Mouse (Mus musculus): ENCODE measurements around the gene Ykt6. TPM values are rescaled to one million over a fixed set of nuclear protein-coding genes. Genes with fewer than 3 reads are reported as not detected.

The Ykt6 gene
- polyA plus RNA-seq, 1 experiment from 2014 or later = 19.7 TPM

DNA sequence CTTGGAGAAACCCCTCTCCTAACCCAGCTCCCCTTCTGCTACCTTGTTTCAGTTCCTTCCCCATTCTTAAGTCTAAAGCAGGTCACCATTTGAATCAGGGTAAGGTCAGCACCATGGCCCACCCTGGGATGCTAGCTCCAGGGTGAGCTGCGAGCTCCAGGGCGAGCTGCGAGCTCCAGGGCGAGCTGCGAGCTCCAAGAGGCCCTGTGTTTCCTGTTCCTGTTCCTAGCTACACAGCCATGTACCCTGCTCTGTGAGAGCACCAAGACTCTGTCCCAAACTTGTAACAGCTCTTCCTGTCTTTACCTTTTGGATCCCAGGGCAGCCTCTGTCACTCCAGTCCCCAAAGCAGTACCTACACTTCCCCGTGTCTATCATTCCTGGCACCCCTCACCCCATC lies 18.6 kb downstream of the Ykt6 start:
- H3K4me1 ChIP-seq (replicated peaks) = no peaks in the 10 kb centered on the region; the same call in 1 of the 2 replicates
- no peak overlapping the region for H3K4me2 ChIP-seq
- no peak overlapping the region for H3K9ac ChIP-seq
- no peak overlapping the region for H3K4me3 ChIP-seq (replicated peaks)
- WGBS (ENCODE audit: insufficient replicate concordance) = 32% methylated on average over 6 of the region's 6 CpGs
- H3K27me3 ChIP-seq = no peaks in the 10 kb centered on the region
- H3K9me3 ChIP-seq (replicated peaks) = no peaks in the 10 kb centered on the region
- ATAC-seq (ENCODE audit: insufficient read depth) = no peak
- no peak overlapping the region for H3K27ac ChIP-seq (replicated peaks)
- H3K36me3 ChIP-seq (replicated peaks) = peaks cover 8% of the 10 kb centered on the region; the same call in 1 of the 2 replicates

DNA sequence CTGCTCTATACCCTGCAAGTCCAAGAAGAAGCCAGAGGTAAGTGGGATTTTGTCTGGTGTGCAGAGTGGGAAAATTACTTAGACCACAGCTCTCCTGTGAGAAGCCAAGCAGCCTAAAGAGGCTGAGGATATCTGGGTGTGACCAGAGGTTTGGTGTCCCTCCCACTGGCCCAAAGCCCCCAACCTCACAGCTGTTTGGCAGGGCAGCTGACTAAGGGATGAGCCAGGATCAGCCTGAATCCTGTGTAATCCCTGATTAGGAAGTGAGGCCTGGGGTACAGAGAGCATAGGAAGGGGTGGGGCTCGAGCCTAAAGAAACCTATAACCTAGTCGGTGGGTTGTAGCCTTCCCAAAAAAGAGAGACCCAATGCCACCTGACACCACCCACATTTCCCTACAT lies 19.6 kb downstream of the Ykt6 start:
- no peaks in the 10 kb centered on the region; the same call in 1 of the 2 replicates for H3K4me1 ChIP-seq (replicated peaks)
- ATAC-seq (ENCODE audit: insufficient read depth) = no peak
- H3K9ac ChIP-seq = no peak overlapping the region
- WGBS (ENCODE audit: insufficient replicate concordance) = 50% methylated on average over 2 of the region's 2 CpGs
- no peak overlapping the region for H3K4me2 ChIP-seq
- H3K36me3 ChIP-seq (replicated peaks) = no peaks in the 10 kb centered on the region
- H3K4me3 ChIP-seq (replicated peaks) = no peak overlapping the region
- H3K27me3 ChIP-seq = no peaks in the 10 kb centered on the region
- H3K9me3 ChIP-seq (replicated peaks) = no peaks in the 10 kb centered on the region
- H3K27ac ChIP-seq (replicated peaks) = no peak overlapping the region

DNA sequence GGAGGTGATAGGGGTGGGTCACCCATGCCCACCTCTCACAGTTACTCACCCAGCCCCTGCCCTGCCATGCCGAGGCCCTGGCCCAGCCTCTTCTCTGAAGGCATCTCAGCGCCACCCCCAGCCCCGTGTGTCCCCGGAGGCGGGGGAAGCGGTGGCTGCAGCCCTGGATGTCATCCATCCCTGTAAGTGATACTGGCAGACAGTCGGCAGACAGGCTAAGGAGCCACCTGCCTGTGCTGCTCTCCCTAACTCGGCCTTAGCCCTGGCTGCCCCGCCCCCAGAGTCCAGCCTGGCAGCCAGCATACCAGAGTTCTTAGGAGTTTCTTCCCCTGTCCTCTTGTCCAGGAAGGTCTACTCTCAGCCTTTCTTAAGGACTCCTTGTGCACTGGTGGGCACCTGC lies 20.6 kb downstream of the Ykt6 start:
- Histone ChIP-seq H3K4me2 (no peak overlapping the region), H3K27me3 (no peaks in the 10 kb centered on the region), H3K9me3 (replicated peaks) (no peaks in the 10 kb centered on the region), H3K4me3 (replicated peaks) (no peak overlapping the region), H3K27ac (replicated peaks) (no peak overlapping the region), H3K4me1 (replicated peaks) (no peaks in the 10 kb centered on the region; the same call in 1 of the 2 replicates), H3K36me3 (replicated peaks) (no peaks in the 10 kb centered on the region), H3K9ac (no peak overlapping the region)
- ATAC-seq (ENCODE audit: insufficient read depth) = no peak
- WGBS (ENCODE audit: insufficient replicate concordance) = 38% methylated on average over 9 of the region's 9 CpGs

DNA sequence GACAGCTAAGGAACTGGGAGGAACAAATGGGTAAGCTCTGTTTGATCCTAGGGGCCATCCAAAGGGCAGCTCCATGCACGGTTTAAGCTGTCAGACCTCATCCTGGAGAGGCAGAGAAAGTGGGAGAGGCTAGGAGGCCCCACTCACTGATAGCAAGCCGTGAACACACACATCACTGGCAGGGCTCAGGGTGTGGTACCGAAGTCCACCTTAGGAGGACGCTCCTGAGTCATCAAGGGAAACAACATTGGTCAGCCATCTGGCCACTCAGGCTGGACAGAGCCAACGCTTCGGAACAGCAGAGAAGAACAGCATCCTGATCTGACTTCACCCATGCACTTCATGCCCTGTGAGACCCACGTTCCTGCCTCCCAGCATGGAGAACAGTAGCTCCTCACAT lies 23.6 kb downstream of the Ykt6 start:
- H3K36me3 ChIP-seq (replicated peaks) = no peaks in the 10 kb centered on the region

DNA sequence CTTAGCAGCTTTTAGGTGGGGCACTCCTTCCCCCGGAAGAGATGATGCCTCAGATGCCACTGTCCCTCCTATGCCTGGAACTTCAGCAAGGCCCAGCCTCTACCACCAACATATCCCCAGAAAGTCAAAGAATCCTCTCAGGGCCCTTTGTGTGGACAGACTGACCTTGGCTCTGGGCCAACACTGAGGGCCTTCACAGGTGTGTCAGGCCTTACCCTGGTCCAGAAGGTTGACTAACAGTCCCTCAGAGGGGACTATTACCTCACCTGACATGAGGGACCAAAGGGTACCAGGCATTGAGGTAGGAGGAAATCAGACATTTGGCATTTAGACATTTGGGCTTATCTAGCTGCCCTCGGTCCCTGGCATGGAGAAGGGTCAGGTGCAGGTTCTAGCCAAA lies 24.6 kb downstream of the Ykt6 start:
- no peak overlapping the region for H3K4me2 ChIP-seq
- no peaks in the 10 kb centered on the region for H3K36me3 ChIP-seq (replicated peaks)
- 60% methylated on average over 2 of the region's 2 CpGs for WGBS (ENCODE audit: insufficient replicate concordance)
- no peaks in the 10 kb centered on the region for H3K27me3 ChIP-seq
- H3K9ac ChIP-seq = no peak overlapping the region
- no peak overlapping the region for H3K27ac ChIP-seq (replicated peaks)
- no peaks in the 10 kb centered on the region for H3K4me1 ChIP-seq (replicated peaks)
- H3K4me3 ChIP-seq (replicated peaks) = no peak overlapping the region
- no peak for ATAC-seq (ENCODE audit: insufficient read depth)
- H3K9me3 ChIP-seq (replicated peaks) = no peaks in the 10 kb centered on the region

More for the DNA sequence above, 23.6 kb downstream of the Ykt6 start:
- Histone ChIP-seq H3K4me1 (replicated peaks) (no peaks in the 10 kb centered on the region), H3K4me2 (no peak overlapping the region), H3K9me3 (replicated peaks) (no peaks in the 10 kb centered on the region), H3K4me3 (replicated peaks) (no peak overlapping the region), H3K27me3 (no peaks in the 10 kb centered on the region), H3K9ac (no peak overlapping the region), H3K27ac (replicated peaks) (no peak overlapping the region)
- no peak for ATAC-seq (ENCODE audit: insufficient read depth)
- WGBS (ENCODE audit: insufficient replicate concordance) = 59% methylated on average over 7 of the region's 7 CpGs

DNA sequence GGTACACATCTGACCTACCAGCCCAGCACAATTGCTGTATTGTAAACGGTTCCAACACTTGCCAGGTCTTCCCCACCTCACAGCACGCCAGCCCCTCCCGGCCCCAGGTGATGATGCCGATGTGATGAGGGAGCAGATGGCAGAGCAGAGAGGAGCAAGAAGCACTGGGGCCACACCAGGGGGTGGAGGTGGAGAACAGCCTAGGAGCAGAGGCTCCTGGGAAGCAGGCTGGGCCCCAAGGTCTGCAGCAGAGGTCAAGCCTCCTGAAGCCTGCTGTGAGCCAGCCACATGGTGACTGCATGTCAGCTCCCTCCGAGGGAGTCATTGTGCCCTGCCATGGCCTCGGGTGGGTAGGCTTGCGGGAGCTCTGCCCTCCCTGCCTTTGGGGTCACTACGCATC lies 25.1 kb downstream of the Ykt6 start:
- Histone ChIP-seq H3K9me3 (replicated peaks) (no peaks in the 10 kb centered on the region), H3K9ac (no peak overlapping the region), H3K4me2 (no peak overlapping the region), H3K4me3 (replicated peaks) (no peak overlapping the region), H3K36me3 (replicated peaks) (no peaks in the 10 kb centered on the region), H3K4me1 (replicated peaks) (no peaks in the 10 kb centered on the region), H3K27ac (replicated peaks) (no peak overlapping the region), H3K27me3 (no peaks in the 10 kb centered on the region)
- no peak for ATAC-seq (ENCODE audit: insufficient read depth)
- 69% methylated on average over 8 of the region's 8 CpGs for WGBS (ENCODE audit: insufficient replicate concordance)

DNA sequence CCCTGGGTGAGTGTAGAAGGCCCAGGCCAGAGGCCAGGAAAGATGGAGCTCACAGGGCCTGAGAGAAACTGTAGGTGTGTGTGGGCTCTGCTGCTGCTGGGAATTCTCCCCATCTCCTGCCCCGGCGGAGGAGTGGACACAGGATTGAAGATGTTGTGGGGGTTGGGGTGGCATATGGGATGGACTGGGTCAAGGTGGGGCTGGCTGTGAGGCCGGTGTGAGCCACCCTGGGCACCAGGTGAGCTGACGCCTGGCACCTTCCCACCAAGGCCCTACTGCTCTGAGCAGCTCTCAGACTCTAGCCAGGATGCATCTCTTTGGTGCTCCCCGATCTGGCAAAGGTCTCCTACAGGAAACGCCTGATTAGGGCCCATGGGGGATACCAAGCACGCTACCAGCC lies 25.8 kb downstream of the Ykt6 start:
- Histone ChIP-seq H3K9ac (no peak overlapping the region), H3K27me3 (no peaks in the 10 kb centered on the region), H3K4me3 (replicated peaks) (no peak overlapping the region), H3K36me3 (replicated peaks) (no peaks in the 10 kb centered on the region), H3K4me2 (no peak overlapping the region), H3K27ac (replicated peaks) (no peak overlapping the region), H3K4me1 (replicated peaks) (no peaks in the 10 kb centered on the region), H3K9me3 (replicated peaks) (no peaks in the 10 kb centered on the region)
- WGBS (ENCODE audit: insufficient replicate concordance) = 61% methylated on average over 7 of the region's 7 CpGs
- ATAC-seq (ENCODE audit: insufficient read depth) = no peak

DNA sequence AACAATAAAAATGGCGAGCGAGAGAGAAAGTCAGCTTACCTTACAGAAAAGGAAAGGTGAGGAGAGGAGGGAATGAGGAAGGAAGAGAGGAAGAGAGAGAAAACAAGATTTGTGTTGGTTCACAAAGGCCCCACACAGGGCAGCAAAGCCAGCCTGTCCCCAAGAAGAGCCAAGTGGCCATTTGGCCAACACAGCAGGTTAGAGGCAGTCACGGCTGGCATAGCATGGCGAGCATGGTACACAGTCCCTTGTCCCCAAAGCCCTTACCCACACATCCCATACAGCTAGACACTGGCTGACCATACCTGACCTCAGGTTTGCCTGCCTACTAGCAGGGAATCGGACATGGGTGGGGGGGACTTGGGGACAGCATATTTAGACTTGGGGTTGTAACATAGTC lies 28.1 kb downstream of the Ykt6 start:
- Histone ChIP-seq H3K4me1 (replicated peaks) (no peaks in the 10 kb centered on the region), H3K36me3 (replicated peaks) (no peaks in the 10 kb centered on the region), H3K9me3 (replicated peaks) (no peaks in the 10 kb centered on the region), H3K4me2 (no peak overlapping the region), H3K9ac (no peak overlapping the region), H3K27ac (replicated peaks) (no peak overlapping the region), H3K27me3 (no peaks in the 10 kb centered on the region), H3K4me3 (replicated peaks) (no peak overlapping the region)
- ATAC-seq (ENCODE audit: insufficient read depth) = no peak
- 68% methylated on average over 5 of the region's 5 CpGs for WGBS (ENCODE audit: insufficient replicate concordance)

DNA sequence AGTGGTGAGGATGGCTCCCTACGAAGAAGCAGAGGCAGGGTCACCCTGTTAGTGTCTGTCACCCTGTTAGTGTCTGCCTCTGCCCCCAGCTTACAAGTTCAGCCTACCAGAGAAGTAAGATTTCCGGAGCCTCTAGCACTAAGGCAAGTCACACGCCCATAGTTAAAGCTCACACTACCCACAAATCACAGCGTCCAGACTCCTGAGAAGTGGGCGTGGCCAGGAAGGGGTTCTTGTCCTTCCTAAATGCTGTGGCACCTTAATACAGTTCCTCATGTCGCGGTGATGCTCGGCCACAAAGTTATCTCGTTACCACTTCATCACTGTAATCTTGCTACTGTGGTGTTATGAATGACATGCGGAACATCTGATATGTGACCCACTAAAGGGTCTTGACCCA lies 32.6 kb downstream of the Ykt6 start:
- H3K4me2 ChIP-seq = no peak overlapping the region
- H3K4me1 ChIP-seq (replicated peaks) = no peaks in the 10 kb centered on the region
- no peak overlapping the region for H3K9ac ChIP-seq
- H3K36me3 ChIP-seq (replicated peaks) = no peaks in the 10 kb centered on the region
- ATAC-seq (ENCODE audit: insufficient read depth) = no peak
- WGBS (ENCODE audit: insufficient replicate concordance) = 51% methylated on average over 10 of the region's 10 CpGs
- no peak overlapping the region for H3K4me3 ChIP-seq (replicated peaks)
- no peaks in the 10 kb centered on the region for H3K9me3 ChIP-seq (replicated peaks)
- H3K27ac ChIP-seq (replicated peaks) = no peak overlapping the region
- no peaks in the 10 kb centered on the region for H3K27me3 ChIP-seq

DNA sequence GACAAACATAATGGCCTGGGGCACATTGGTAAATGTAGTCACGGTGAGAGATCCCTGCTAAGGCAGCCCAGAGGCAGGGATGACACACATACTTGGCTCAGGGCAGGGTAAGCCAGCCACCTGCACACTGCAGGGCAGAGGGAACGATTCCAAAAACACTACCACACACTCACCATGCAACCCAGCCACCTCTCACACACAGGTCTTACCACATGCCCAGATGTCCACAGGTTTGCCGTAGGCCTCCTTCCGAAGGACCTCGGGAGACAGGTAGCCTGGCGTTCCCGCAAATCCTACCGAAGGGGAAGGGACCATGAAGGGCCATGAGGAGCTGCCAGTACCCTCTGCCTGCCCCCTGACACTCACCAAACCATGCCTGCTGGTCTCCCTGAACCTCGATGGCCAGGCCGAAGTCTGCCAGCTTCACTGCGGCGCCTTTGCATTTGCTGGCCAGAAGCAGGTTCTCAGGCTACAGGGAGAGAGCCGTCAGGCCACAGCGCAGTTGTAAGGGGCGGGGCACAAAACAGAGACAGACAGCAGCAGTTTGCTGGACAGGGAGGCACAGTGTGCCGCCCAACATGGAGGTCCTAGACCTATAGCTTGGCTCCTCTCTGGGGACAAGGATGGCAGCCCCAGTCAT lies 34.6 kb downstream of the Ykt6 start:
- Histone ChIP-seq H3K9me3 (replicated peaks) (no peaks in the 10 kb centered on the region), H3K27me3 (no peaks in the 10 kb centered on the region), H3K36me3 (replicated peaks) (no peaks in the 10 kb centered on the region), H3K4me2 (no peak overlapping the region), H3K4me1 (replicated peaks) (no peaks in the 10 kb centered on the region), H3K9ac (no peak overlapping the region), H3K27ac (replicated peaks) (no peak overlapping the region), H3K4me3 (replicated peaks) (no peak overlapping the region)
- WGBS (ENCODE audit: insufficient replicate concordance) = 70% methylated on average over 16 of the region's 16 CpGs
- ATAC-seq (ENCODE audit: insufficient read depth) = no peak

DNA sequence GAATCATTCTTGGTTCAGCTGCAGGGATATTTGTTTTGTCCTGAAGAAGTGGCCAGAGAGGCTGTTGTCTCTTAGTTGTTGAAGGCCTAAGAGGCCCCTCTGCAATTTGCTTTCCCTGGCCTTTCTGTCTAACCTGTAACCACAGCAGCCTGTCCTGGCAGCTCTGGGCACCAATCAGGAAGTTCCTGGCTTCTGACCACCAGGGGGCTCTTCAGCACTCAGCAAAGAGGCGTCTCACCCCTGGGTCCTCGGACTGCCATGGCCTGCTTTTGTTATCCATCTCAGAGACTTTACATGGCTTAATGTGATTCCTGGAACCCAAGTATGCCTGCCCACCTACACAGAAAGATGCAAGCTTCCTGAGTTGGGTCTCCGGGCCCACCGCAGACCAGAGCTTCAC lies 35.4 kb downstream of the Ykt6 start:
- 42% methylated on average over 4 of the region's 4 CpGs for WGBS (ENCODE audit: insufficient replicate concordance)
- ATAC-seq (ENCODE audit: insufficient read depth) = no peak

DNA sequence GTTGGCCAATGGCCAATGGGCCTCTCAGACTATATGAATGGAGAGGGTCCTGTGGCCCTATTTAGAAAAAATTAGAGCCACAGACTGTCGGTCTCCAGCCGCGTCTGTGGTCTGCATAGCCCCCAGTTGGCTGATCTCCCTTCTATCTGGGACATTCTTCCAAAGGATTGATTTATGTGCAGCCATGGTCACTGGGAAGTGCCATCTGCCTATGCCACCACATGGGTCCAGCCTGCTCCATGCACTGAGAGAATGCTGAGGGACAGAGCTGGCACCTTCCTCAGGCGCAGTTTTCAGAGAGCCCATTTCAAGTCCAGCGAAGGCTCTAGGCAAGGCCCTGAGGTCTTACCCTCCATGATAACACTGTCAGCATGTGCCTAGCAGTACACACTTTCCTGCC lies 38.7 kb downstream of the Ykt6 start:
- Histone ChIP-seq H3K27me3 (no peaks in the 10 kb centered on the region), H3K4me3 (replicated peaks) (no peak overlapping the region), H3K4me1 (replicated peaks) (0 out of 2 replicates have a peak, but pooled peaks cover 3% of the 10 kb centered on the region), H3K27ac (replicated peaks) (no peak overlapping the region), H3K9ac (no peak overlapping the region), H3K9me3 (replicated peaks) (no peaks in the 10 kb centered on the region), H3K4me2 (no peak overlapping the region), H3K36me3 (replicated peaks) (no peaks in the 10 kb centered on the region)
- ATAC-seq (ENCODE audit: insufficient read depth) = no peak
- 78% methylated on average over 5 of the region's 5 CpGs for WGBS (ENCODE audit: insufficient replicate concordance)

More for the DNA sequence above, 35.4 kb downstream of the Ykt6 start:
- H3K9me3 ChIP-seq (replicated peaks) = no peaks in the 10 kb centered on the region
- no peaks in the 10 kb centered on the region for H3K27me3 ChIP-seq
- H3K4me3 ChIP-seq (replicated peaks) = no peak overlapping the region
- no peaks in the 10 kb centered on the region for H3K4me1 ChIP-seq (replicated peaks)
- H3K9ac ChIP-seq = no peak overlapping the region
- H3K36me3 ChIP-seq (replicated peaks) = no peaks in the 10 kb centered on the region
- H3K27ac ChIP-seq (replicated peaks) = no peak overlapping the region
- no peak overlapping the region for H3K4me2 ChIP-seq
